Mouse (Mus musculus) brain, embryonic 14.5 days (tissue): ENCODE measurements around the gene Lipi.

ENCODE experiments used
- CTCF ChIP-seq: fragments of 200-500 bp; IDR thresholded peaks from 2 replicates; pipeline ENCODE4 v1.5.1; 2012; ENCODE audit warnings: inconsistent platforms, mild to moderate bottlenecking, moderate library complexity, borderline replicate concordance; ENCODE audit not compliant: insufficient read depth, insufficient read length; ENCODE audit errors: extremely low read depth
- POLR2A ChIP-seq: fragments of 200-500 bp; IDR thresholded peaks from 2 replicates; pipeline ENCODE4 v1.6.1; 2012; ENCODE audit warnings: mild to moderate bottlenecking, inconsistent platforms, borderline replicate concordance; ENCODE audit not compliant: poor library complexity, insufficient read depth, insufficient read length, severe bottlenecking; ENCODE audit errors: extremely low read depth

- TF ChIP-seq CTCF (no peak), POLR2A (no peak)
Measured at GRCm38 (mm10) chr16:75612561-75612960, 26.7 kb upstream of the Lipi start.
